Mouse (Mus musculus) embryo, embryonic 10 days (tissue): ENCODE measurements around the gene Kat8.
"Not testable (repeated sequence)": the region's sequence is repeated elsewhere in the genome, so short reads cannot be mapped to it uniquely, and the experiment has no call there.

Experiments used
- DNase-seq: peaks from one replicate; pipeline ENCODE4 v3.0.0-alpha.2; 2015; ENCODE audit warnings: low spot score

Kat8 gene

DNA sequence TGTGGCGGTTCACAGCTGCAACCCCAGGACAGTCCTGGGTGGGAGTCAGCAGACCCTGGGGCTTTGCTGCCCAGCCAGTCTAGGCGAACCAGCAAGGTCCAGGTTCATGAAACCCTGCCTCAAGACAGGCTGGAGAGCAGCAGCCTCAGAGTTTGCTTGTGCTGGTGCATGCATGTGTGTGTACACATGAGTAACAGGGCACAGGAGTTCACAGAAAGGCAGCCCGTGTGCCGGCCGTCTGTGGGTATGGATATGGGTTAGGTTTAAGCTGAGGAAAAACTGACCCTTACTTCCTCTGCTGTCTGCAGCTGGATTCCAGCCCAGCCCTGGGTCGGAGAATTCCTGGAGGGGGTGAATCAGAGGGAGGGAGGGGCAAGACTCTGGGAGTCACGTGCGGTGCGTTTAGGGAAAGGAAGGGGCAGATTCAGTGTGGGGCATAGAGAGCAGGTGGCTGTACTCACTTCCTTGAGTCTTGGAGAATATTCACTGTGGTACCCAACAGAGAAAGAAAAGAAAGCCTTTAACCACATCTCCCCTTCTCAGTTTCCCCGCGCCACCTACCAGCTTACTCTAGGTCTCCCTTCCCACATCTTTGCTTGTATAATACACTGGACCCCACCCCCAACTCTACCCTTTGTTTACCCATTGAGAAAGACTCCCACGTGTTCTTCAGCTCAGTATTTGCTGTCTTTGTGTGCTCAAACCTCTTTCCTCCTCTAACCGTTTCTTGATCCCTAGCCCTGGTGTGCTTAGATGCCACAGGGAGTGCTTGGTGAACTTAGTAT is 19.2 kb downstream of the Kat8 start:
- peak; percentile 30 for DNase-seq

DNA sequence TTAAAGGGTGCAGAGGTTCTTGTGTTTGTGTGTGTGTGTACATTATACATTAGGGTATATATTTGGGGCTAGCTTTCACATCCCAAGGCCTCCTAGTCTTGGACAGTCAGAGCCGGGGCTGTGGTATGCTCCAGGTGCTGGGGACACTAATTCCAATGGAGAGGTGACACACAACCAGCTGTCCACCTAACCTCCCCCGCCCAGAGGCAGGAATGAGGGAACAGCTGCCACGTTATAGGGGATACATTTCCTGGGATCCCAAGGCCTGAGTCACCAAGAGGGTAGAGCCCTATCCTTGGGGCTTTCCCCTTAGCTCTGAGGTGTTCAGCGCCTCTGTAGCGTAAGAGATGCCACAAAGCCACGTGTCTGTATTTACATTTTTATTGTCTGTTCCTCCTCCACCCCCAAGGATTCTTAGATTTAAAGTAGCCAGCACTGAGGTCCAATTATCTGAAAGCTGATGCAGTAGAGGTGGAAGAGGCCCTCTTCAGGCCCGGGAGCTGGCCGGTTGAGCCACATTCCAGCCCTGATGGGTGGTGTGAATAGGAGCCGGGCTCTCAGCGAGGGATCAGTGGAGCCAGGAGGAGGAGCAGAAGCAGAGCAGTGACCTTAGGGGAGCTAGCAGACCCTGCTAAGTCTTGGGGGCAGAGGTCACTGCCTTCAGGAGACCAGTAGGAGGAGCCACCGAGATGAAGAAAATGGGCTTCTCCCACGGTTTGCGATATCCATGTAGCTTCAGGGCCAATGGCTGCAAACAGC is 20.1 kb downstream of the Kat8 start:
- DNase-seq = peak; percentile 82

DNA sequence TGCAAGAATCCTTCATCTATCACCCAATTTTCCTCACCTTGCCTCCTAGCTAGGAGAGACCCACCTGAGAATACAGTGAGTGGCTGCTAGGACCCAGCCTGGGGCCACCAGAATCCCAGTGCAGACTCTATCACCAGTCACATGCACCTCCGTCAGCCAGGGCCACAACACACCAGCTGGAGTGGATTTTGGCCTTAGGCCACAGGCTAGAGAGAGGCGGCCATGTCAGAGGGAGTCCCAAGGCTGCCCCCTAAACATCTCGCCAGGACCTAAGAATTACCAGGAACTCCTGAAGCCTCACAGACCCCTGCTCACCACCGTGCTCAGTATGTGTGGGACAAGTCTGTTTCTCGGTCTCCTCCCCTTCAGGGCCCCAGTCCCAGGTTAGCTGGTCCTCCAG is 21.8 kb downstream of the Kat8 start:
- DNase-seq = no peak

DNA sequence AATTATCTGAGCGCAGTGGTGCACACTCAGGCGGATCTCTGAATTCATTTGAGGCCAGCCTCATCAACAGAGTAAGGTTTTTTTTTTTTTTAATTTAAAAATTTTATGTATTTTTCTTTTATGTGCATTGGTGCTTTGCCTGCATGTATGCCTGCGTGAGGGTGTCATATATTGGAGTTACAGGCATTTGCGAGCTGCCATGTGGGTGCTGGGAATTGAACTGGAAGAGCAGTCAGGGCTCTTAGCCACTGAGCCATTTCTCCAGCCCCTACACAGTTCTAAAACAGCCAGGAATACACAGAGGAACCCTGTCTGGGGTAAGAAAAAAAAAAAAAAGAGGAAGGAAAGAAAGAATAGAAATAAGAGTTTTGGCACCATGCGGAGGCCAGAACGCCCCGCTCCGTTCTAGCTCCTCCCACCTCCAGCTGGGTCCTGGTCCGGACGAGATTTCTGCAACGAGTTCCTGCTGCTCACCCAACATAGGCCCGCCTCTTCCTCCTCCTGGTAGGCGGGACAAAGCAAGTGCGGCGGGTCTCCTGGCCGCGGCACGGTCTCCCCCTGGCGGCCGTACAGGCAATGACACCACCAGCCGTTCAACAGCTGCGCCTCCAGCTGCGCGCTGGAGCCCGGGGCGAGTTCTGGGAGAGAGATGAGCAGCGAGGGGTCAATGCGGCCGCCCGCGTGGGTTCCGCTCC is 22.9 kb downstream of the Kat8 start:
- peak; percentile 98 for DNase-seq

DNA sequence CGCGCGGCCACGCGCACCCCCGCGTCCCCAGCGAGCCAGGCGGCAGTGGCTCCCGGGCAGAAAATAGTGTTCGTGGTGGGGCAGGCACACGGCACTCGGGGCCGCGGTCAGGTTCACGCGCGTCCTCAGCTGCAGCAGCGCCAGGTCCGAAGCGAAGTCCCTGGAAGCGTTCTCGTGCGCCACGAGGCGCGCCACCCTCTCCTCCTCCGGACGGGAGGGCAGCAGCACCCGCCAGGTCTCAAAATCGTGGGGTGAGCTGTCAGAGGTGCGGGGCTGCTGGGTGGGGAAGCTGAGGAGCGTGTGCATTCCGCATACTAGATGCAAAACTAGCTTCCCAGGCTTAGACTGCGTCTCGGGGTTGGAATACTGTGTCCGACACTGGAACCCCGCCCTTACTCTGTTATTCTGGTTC is 23.4 kb downstream of the Kat8 start:
- no peak for DNase-seq

DNA sequence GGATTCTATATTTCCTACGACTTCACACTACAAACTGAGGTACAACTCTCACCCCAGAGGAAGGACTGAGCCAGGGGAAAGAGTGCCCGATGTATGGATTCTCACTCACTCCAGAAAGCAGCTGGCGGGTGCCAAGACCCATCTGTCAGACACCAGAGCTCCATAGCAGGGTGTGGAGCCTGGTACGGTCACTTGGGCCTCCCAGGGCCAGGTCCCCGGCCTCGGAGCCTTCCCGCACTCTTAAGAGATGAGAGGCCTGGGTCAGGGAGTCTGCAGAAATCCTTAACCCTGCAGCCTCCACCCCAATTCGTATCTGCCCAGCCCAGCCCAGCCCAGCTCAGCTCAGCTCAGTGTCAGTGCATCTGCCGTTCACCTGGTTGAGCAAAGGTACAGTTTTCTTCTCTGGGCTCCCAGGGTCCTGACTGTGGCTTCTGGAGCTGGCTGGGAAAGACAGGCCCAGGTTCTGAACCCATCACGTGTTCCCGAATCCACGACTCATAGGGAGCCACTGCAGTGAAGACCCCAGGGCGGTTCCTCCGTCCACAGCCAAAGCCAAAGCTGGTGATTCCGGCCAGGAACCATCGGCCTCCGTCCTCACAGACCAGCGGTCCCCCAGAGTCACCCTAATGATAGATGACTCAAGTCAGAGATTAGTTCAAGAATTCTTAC is 24.0 kb downstream of the Kat8 start:
- DNase-seq = no peak

- not testable (repeated sequence) for DNase-seq
Measured at GRCm38 (mm10) chr7:127942097-127942496, 29.8 kb downstream of the Kat8 start.

GRCm38 (mm10) chr7:127944614-127945013 is 32.3 kb downstream of the Kat8 start:
- DNase-seq = peak; percentile 49

- no peak for DNase-seq
Measured at GRCm38 (mm10) chr7:127946470-127947023, 34.2 kb downstream of the Kat8 start, which contains the start of gene Prss36. Gene Prss36 (minus strand): TSS chr7:127946725.

- no peak for DNase-seq
Measured at GRCm38 (mm10) chr7:127952864-127953581, 40.7 kb downstream of the Kat8 start.

- no peak for DNase-seq
Measured at GRCm38 (mm10) chr7:127959364-127959763, 47.0 kb downstream of the Kat8 start.

DNA sequence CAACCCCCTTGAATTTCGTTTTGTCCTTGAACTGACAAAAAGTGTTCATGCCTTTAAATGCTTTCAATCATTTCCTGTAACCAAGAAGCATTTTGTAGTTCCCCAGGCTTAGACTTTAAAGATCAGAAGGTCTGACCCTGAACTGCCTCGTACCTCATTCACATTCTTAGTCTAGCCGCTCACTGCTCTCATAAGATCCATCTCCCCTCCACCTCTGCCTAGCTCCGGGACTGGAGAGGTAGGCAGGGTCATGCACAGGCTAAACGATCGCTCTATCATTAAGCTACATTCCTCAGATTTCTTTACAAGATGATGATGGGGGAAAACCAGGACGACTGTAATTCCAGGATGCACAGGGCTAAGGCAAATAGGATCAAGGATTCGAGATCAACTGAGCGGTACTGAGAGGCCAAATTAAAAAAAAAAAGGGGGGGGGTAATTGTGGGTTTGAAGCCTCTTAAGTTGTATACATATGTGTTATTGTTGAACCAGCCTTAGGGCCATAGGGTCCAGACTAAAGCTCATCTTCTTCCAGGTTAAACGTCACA is 54.1 kb downstream of the Kat8 start:
- peak; percentile 68 for DNase-seq

- peak; percentile 96 for DNase-seq
Measured at GRCm38 (mm10) chr7:127967004-127967921, 54.9 kb downstream of the Kat8 start, which contains the start of gene Fus. Gene Fus (plus strand): TSS chr7:127967457.

DNA sequence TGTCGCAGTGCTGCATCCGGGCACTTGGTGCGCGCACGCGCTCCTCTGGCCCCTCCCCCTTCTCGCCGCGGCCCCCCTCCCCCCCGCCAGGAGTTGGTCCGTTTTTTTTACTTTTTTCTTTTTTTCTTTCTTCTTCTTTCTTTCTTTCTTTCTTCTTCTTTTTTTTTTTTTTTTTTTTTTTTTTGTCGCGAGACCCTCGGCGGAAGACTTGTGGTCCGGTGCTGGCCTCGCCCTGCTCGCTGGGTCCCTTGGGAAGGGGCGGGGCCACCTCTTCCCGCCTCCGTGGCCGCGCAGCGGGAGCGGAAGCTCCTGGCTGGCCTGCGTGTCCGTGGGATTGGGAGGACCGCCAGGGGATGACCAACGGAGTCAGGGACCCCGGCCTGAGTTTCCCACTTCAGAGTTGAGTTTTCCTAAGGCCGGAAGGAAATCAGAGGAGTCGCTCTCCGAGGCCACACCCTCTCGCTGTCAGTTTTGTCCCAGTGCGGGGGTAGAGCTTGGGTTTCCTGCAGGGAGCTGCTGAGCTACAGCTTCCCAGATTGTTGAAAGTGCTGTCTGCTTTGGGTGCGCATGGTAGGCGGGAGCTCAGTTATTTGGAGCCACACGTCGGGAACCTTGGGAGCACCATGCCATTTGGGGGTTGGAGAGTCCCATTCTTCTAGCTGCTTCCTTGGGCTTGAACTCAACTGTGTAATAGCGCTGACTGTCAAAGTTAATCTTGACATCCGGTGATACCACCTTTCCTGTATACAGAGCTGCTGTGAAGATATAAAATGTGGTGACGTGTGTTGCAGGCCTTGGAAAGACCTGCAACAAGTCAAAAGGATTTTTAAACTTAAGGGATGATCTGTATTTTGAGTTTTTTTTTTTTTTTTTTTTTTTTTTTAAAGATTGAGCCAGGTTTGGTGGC is 55.9 kb downstream of the Kat8 start:
- DNase-seq = peak; percentile 82

GRCm38 (mm10) chr7:127974413-127974930 is 62.2 kb downstream of the Kat8 start:
- DNase-seq = no peak
